Mouse (Mus musculus): ENCODE data around the gene Tlcd2. TPM values are rescaled to one million over a fixed set of nuclear protein-coding genes. Genes with fewer than 3 reads are reported as not detected.

Gene Tlcd2
- polyA plus RNA-seq, 1 experiment from 2014 or later, result 13.4 TPM

DNA sequence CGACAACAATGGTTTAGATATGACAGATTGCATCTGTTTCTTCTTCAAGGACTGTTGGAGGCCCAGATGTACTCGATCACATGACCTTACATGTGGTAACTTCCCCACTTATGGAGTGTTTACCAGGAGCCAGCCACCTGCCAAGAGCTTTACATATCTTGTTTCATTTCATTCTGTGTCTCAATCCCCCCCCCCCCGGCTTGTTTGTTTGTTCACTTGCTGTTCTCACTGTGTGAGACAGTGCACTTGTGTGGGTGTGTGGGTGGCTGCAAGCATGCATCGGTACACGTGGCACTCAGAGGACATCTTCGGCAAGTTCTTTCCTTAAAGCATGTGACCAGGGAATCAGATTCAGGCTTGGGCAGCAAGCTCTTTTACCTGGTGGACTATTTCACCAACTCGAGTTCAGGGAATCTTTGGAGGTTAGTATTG is 5.1 kb upstream of the Tlcd2 start:
- no peaks in the 10 kb centered on the region for H3K27me3 ChIP-seq (ENCODE audit: control insufficient read depth, insufficient read depth, low read length)
- no peaks in the 10 kb centered on the region for H3K9me3 ChIP-seq (ENCODE audit: control insufficient read depth, low read length)
- peaks cover 17 to 26% of the 10 kb centered on the region in 2 experiments for H3K4me1 ChIP-seq (ENCODE audit: control insufficient read depth in 2 of 2, insufficient read depth in 2 of 2, low read length in 2 of 2)
- 81% methylated on average over 7 of the region's 7 CpGs for WGBS
- H3K4me3 ChIP-seq (ENCODE audit: control insufficient read depth in 1 of 2, insufficient read depth in 1 of 2, low read depth in 1 of 2, low read length in 2 of 2), result no peak overlapping the region
- H3K4me2 ChIP-seq (ENCODE audit: low read length), result no peak overlapping the region
- no peak overlapping the region for H3K9ac ChIP-seq (ENCODE audit: low read length)
- H3K36me3 ChIP-seq (ENCODE audit: control insufficient read depth, insufficient read depth, low read length), result peaks cover 10% of the 10 kb centered on the region; the same call in 1 of the 2 replicates
- ATAC-seq (ENCODE audit: insufficient number of reproducible peaks, insufficient read depth, low FRiP score, low read depth), result no peak
- H3K27ac ChIP-seq (replicated peaks in 1 of 2; ENCODE audit: control insufficient read depth in 1 of 2, insufficient read depth in 1 of 2, low read depth in 2 of 2, low read length in 2 of 2), result no peak overlapping the region

DNA sequence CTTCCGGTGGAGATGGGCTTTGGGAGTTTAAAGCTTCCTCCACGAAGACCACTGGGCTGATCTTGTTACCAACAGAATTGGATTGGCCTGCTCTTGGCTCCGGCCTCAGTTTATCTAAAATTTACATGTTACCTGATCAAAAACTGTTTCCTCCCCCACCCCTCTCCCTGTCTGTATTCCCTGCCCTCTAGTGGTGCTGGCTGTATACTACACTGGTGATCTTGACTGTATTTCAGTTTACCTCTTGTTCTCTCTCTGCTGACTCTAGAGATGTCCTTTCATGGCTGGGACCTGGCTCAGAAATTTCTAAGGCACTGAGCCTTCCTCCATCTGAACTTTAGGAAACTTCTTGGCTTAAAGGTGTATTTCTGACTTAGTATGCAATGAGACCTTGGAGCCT is 3.3 kb upstream of the Tlcd2 start:
- WGBS, result 14% methylated on average over 3 of the region's 3 CpGs
- H3K9ac ChIP-seq (ENCODE audit: low read length), result no peak overlapping the region
- no peak overlapping the region for H3K4me3 ChIP-seq (ENCODE audit: control insufficient read depth in 1 of 2, insufficient read depth in 1 of 2, low read depth in 1 of 2, low read length in 2 of 2)
- no peaks in the 10 kb centered on the region for H3K9me3 ChIP-seq (ENCODE audit: control insufficient read depth, low read length)
- no peak overlapping the region for H3K27ac ChIP-seq (replicated peaks in 1 of 2; ENCODE audit: control insufficient read depth in 1 of 2, insufficient read depth in 1 of 2, low read depth in 2 of 2, low read length in 2 of 2)
- no peaks in the 10 kb centered on the region for H3K27me3 ChIP-seq (ENCODE audit: control insufficient read depth, insufficient read depth, low read length)
- no peak overlapping the region for H3K4me2 ChIP-seq (ENCODE audit: low read length)
- peaks cover 22 to 36% of the 10 kb centered on the region in 2 experiments for H3K4me1 ChIP-seq (ENCODE audit: control insufficient read depth in 2 of 2, insufficient read depth in 2 of 2, low read length in 2 of 2)
- ATAC-seq (ENCODE audit: insufficient number of reproducible peaks, insufficient read depth, low FRiP score, low read depth), result no peak
- no peaks in the 10 kb centered on the region for H3K36me3 ChIP-seq (ENCODE audit: control insufficient read depth, insufficient read depth, low read length)

DNA sequence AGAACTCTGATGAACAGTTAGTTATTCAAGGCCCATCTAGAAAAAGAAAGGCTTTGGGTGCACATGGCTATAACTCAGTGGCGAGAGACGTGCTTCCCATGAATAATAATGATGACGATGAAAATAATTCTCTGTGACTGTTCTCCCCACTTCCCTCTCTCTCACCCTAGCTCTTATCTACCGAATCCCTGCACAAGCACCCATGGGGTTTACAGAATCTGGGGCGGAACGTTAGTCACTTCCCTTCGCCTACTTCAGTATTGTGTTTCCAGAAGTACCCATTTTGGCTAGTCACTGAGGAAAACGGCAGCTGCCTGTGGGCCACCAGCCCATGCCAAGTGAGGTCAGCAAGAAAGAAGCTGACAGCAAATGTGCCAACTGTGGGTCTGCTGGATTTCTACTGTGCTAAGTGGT is 2.9 kb upstream of the Tlcd2 start:
- Histone ChIP-seq H3K4me2 (ENCODE audit: low read length) (no peak overlapping the region), H3K27ac (replicated peaks in 1 of 2; ENCODE audit: control insufficient read depth in 1 of 2, insufficient read depth in 1 of 2, low read depth in 2 of 2, low read length in 2 of 2) (no peak overlapping the region), H3K4me1 (ENCODE audit: control insufficient read depth in 2 of 2, insufficient read depth in 2 of 2, low read length in 2 of 2) (peaks cover 26 to 39% of the 10 kb centered on the region in 2 experiments), H3K9ac (ENCODE audit: low read length) (no peak overlapping the region), H3K9me3 (ENCODE audit: control insufficient read depth, low read length) (no peaks in the 10 kb centered on the region), H3K27me3 (ENCODE audit: control insufficient read depth, insufficient read depth, low read length) (no peaks in the 10 kb centered on the region), H3K4me3 (ENCODE audit: control insufficient read depth in 1 of 2, insufficient read depth in 1 of 2, low read depth in 1 of 2, low read length in 2 of 2) (no peak overlapping the region), H3K36me3 (ENCODE audit: control insufficient read depth, insufficient read depth, low read length) (peaks cover 2% of the 10 kb centered on the region; the same call in 1 of the 2 replicates)
- WGBS, result 65% methylated on average over 8 of the region's 8 CpGs
- ATAC-seq (ENCODE audit: insufficient number of reproducible peaks, insufficient read depth, low FRiP score, low read depth), result no peak

DNA sequence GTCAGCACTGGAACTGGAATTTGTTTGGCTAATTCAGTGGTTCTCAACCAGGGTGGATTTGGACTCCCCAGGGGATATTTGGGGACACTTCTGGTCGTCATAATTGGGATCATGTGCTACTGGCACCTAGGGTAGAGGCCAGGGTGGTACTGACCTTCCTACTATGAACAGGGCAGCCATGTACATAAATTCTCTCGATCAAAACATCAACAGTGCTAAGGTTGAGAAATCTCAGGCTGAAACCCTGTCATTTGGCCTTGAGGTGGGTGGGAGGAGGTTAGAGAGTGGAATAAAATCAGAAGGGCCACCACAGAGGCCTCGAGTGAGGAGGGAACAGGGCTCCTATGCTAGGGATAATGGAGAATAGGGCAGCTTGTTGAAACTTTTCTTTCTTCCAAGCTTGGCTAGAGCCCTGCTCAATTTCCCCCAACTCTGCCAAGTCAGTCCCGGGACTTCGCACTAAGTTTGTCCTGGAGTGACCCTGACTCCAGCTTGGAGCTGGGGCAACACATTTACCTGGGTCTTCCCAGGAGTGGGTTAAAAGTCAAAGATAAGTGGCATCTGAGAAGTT is 2.3 kb upstream of the Tlcd2 start:
- peak overlapping the region; percentile 75; the same call in 1 of the 2 replicates for H3K9ac ChIP-seq (ENCODE audit: low read length)
- WGBS, result 76% methylated on average over 5 of the region's 5 CpGs
- no peaks in the 10 kb centered on the region for H3K9me3 ChIP-seq (ENCODE audit: control insufficient read depth, low read length)
- H3K4me1 ChIP-seq (ENCODE audit: control insufficient read depth in 2 of 2, insufficient read depth in 2 of 2, low read length in 2 of 2), result peaks cover 23 to 37% of the 10 kb centered on the region in 2 experiments
- ATAC-seq (ENCODE audit: insufficient number of reproducible peaks, insufficient read depth, low FRiP score, low read depth), result no peak
- H3K4me2 ChIP-seq (ENCODE audit: low read length), result peak overlapping the region; percentile 84; the same call in 1 of the 2 replicates
- H3K27me3 ChIP-seq (ENCODE audit: control insufficient read depth, insufficient read depth, low read length), result no peaks in the 10 kb centered on the region
- H3K36me3 ChIP-seq (ENCODE audit: control insufficient read depth, insufficient read depth, low read length), result peaks cover 8% of the 10 kb centered on the region
- no peak overlapping the region for H3K4me3 ChIP-seq (ENCODE audit: control insufficient read depth in 1 of 2, insufficient read depth in 1 of 2, low read depth in 1 of 2, low read length in 2 of 2)
- peak overlapping the region; percentile 73 to 96; a peak in 3 of 4 replicates for H3K27ac ChIP-seq (replicated peaks in 1 of 2; ENCODE audit: control insufficient read depth in 1 of 2, insufficient read depth in 1 of 2, low read depth in 2 of 2, low read length in 2 of 2)

DNA sequence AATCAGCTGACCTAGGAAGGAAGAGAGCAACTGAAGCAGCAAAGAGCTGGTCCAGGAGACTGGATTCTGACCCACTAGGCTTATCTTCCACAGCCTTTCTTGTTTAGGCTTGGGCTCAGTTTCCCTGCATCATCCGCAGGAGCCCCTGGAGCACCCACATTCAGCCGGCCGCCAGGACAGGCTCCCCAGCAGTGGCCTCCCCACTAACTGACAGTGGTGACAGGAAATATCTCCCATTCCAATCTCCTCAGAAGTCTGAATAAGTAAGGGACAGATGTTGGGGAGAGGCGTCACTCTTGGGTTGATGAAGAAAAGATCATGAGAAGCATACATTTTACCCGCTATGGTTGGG is 1.8 kb upstream of the Tlcd2 start:
- Histone ChIP-seq H3K4me3 (ENCODE audit: control insufficient read depth in 1 of 2, insufficient read depth in 1 of 2, low read depth in 1 of 2, low read length in 2 of 2) (no peak overlapping the region; a peak in 1 of 4 replicates), H3K36me3 (ENCODE audit: control insufficient read depth, insufficient read depth, low read length) (peaks cover 13% of the 10 kb centered on the region), H3K4me1 (ENCODE audit: control insufficient read depth in 2 of 2, insufficient read depth in 2 of 2, low read length in 2 of 2) (peaks cover 22 to 37% of the 10 kb centered on the region in 2 experiments), H3K27ac (replicated peaks in 1 of 2; ENCODE audit: control insufficient read depth in 1 of 2, insufficient read depth in 1 of 2, low read depth in 2 of 2, low read length in 2 of 2) (peak overlapping the region; percentile 73 to 96), H3K27me3 (ENCODE audit: control insufficient read depth, insufficient read depth, low read length) (no peaks in the 10 kb centered on the region), H3K9ac (ENCODE audit: low read length) (peak overlapping the region; percentile 75; the same call in 1 of the 2 replicates), H3K4me2 (ENCODE audit: low read length) (peak overlapping the region; percentile 84), H3K9me3 (ENCODE audit: control insufficient read depth, low read length) (no peaks in the 10 kb centered on the region)
- no peak for ATAC-seq (ENCODE audit: insufficient number of reproducible peaks, insufficient read depth, low FRiP score, low read depth)
- 19% methylated on average over 5 of the region's 5 CpGs for WGBS

DNA sequence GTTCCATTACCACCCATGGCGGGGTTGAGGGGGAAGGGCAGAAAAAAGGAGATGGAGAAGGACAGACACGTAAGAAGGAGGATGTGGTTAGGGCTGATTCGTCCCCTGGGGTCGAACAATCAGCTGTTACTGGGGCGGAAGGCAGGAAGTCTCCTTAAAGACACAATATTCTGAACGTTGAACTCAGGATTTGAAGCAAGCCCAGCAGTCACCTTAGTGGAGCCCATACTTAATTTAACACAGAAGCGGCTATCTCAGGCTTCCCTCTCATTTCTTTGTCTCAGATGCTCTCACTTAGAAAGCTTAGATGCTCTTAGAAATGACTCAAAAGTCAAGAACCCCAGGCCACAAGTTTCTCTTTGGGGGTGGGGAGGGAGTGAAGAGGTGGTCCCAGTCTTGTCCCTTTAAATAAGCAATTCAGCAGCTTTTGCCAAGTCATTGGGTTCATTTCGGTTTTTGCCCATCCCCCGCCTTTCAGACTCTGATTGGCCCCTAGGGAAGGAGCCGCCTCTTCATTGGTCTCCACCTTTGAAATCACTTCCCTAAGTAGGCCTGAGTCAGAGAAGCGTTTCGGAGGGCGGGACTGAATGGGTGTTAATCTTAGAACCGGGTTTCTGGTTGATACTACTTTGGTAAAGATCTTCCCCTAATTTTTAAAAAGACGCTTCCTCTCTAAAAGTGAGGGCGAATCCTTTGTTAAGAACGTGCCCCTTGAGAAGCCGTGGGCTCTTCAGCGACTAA is 1.2 kb upstream of the Tlcd2 start:
- Histone ChIP-seq H3K4me1 (ENCODE audit: control insufficient read depth in 2 of 2, insufficient read depth in 2 of 2, low read length in 2 of 2) (peaks cover 17 to 32% of the 10 kb centered on the region in 2 experiments), H3K4me2 (ENCODE audit: low read length) (peak overlapping the region; percentile 84), H3K36me3 (ENCODE audit: control insufficient read depth, insufficient read depth, low read length) (peaks cover 19% of the 10 kb centered on the region), H3K27ac (replicated peaks in 1 of 2; ENCODE audit: control insufficient read depth in 1 of 2, insufficient read depth in 1 of 2, low read depth in 2 of 2, low read length in 2 of 2) (peak overlapping the region; percentile 96 to 98), H3K9ac (ENCODE audit: low read length) (peak overlapping the region; percentile 75), H3K27me3 (ENCODE audit: control insufficient read depth, insufficient read depth, low read length) (no peaks in the 10 kb centered on the region), H3K4me3 (ENCODE audit: control insufficient read depth in 1 of 2, insufficient read depth in 1 of 2, low read depth in 1 of 2, low read length in 2 of 2) (peak overlapping the region; percentile 47 to 52), H3K9me3 (ENCODE audit: control insufficient read depth, low read length) (no peaks in the 10 kb centered on the region)
- 4% methylated on average over 19 of the region's 19 CpGs for whole genome bisulfite sequencing
- ATAC-seq (ENCODE audit: insufficient number of reproducible peaks, insufficient read depth, low FRiP score, low read depth), result no peak

DNA sequence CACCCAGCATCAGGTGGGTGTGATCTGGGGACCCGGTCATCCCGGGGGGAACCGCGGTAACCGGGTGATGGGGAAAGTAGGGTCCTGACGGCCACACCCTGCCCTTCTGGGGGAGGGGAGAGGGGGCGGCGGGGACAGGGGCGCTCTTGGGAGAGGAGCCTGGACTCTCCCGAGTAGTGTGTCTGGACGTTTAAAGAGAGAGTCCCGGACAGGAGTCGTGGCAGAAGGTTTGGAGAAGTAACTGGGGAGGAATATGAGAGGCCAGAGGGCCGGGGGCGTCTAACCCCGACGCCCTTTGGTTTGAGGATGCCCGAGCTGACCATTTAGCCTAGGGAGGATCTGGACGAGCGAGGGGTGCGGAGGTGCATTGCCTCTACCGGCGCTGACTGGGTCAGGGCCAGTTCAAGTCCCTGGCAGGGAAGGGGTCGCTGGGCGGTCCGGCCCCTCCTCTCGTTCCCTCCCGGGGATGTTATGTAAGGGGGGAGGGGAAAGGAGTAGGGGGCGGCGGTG is 283 bp downstream of the Tlcd2 start:
- H3K9ac ChIP-seq (ENCODE audit: low read length), result peak overlapping the region; percentile 96
- 1% methylated on average over 29 of the region's 30 CpGs for WGBS
- peaks cover 17 to 31% of the 10 kb centered on the region in 2 experiments for H3K4me1 ChIP-seq (ENCODE audit: control insufficient read depth in 2 of 2, insufficient read depth in 2 of 2, low read length in 2 of 2)
- H3K36me3 ChIP-seq (ENCODE audit: control insufficient read depth, insufficient read depth, low read length), result peaks cover 30% of the 10 kb centered on the region
- peak; percentile 4 for ATAC-seq (ENCODE audit: insufficient number of reproducible peaks, insufficient read depth, low FRiP score, low read depth)
- H3K27me3 ChIP-seq (ENCODE audit: control insufficient read depth, insufficient read depth, low read length), result no peaks in the 10 kb centered on the region
- no peaks in the 10 kb centered on the region for H3K9me3 ChIP-seq (ENCODE audit: control insufficient read depth, low read length)
- peak overlapping the region; percentile 96 for H3K4me3 ChIP-seq (ENCODE audit: control insufficient read depth in 1 of 2, insufficient read depth in 1 of 2, low read depth in 1 of 2, low read length in 2 of 2)
- peak overlapping the region; percentile 91 for H3K4me2 ChIP-seq (ENCODE audit: low read length)
- peak overlapping the region; percentile 87 to 97 for H3K27ac ChIP-seq (replicated peaks in 1 of 2; ENCODE audit: control insufficient read depth in 1 of 2, insufficient read depth in 1 of 2, low read depth in 2 of 2, low read length in 2 of 2)
